Mouse (Mus musculus) gastrocnemius, postnatal 14 days (tissue): ENCODE data around the gene Dck. TPM values are rescaled to one million over a fixed set of nuclear protein-coding genes. Genes with fewer than 3 reads are reported as not detected.
"Not testable (repeated sequence)": the region's sequence is repeated elsewhere in the genome, so short reads cannot be mapped to it uniquely, and the experiment has no call there.

Experiments
- DNase-seq: peaks from one replicate; pipeline ENCODE4 v3.0.0; 2021; ENCODE audit warnings: mixed read lengths
- intact Hi-C: fragments of 180-260 bp; cut with DNase I; formaldehyde crosslinking; loops from one replicate; pipeline ENCODE4 v1.15.1; 2025; ENCODE audit warnings: low total_unique reads
- long read RNA-seq, 2 experiments: library from polyadenylated mRNA; stranded (forward); transcript quantifications; one replicate each; pipeline ENCODE4 v2.0.0; 2021
- total RNA-seq, 2 experiments: library from RNA; stranded (reverse); gene quantifications; 2 replicates each; pipeline ENCODE4 v1.2.3; 2021

Gene Dck
- 1 to 10 TPM; 2.6 to 3.8 TPM for total RNA-seq
- long read RNA-seq, experiment 1, partial matches to known transcripts, result 0 of 1 reads
- long read RNA-seq, experiment 1, other reads (novel, unspliced or antisense), result 1 of 1 reads
- long read RNA-seq, experiment 2, transcript Dck-201 (7 exons, 3,078 nt), result major isoform, 5 of 5 reads
- long read RNA-seq, experiment 2, partial matches to known transcripts, result 0 of 5 reads
- long read RNA-seq, experiment 2, other reads (novel, unspliced or antisense), result 0 of 5 reads

DNA sequence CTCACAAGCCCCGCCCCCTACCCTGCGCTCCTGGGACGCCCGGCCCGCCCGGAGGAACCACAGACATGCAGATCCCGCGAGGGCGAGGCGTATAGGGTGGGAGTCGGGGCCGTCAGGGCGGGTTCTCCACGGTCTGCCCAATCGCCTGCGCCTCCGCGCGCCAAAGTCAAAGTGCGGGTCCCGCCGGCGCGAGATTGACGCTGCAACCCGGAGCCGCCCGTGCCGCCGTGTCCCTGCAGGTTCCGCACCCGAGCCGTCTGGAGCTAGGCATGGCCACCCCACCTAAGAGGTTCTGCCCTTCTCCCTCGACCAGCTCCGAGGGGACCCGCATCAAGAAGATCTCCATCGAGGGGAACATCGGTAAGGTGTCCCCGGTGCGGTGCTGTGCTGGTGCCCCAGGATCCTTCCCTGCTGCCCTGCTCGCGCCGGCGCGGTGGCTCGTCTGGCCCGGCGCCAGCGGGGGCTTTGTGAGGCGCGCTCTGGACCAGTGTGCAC, at the start of gene Dck:
TSS of gene Dck (plus strand) at position 10 of the 495 bp plus-strand sequence.
- DNase-seq, result peak; percentile 100
- intact Hi-C loops, result loop anchor here (10.0 kb wide), 1 partner anchor 80 kb away; no protein-coding TSS in a partner anchor

DNA sequence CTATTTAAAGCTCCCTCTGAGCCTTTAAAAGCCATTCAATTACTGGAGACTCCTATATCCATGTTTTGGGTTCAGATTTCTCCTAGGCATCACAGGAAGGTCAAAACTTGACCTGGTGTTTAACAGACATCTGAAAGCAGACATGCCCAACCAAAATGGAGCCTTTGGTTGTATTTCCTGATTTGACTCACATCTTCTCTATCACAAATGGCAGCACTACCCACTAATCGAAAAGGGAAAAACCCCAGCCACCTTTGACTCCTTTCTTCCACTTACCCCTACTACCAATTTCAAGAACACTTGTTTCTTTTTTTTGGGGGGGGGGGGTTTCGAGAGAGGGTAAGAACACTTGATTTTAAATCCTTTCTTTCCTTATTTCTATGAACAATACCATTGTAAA, 47.8 kb upstream of the Dck start:
- no peak for DNase-seq
- intact Hi-C loops, result no loop called here

DNA sequence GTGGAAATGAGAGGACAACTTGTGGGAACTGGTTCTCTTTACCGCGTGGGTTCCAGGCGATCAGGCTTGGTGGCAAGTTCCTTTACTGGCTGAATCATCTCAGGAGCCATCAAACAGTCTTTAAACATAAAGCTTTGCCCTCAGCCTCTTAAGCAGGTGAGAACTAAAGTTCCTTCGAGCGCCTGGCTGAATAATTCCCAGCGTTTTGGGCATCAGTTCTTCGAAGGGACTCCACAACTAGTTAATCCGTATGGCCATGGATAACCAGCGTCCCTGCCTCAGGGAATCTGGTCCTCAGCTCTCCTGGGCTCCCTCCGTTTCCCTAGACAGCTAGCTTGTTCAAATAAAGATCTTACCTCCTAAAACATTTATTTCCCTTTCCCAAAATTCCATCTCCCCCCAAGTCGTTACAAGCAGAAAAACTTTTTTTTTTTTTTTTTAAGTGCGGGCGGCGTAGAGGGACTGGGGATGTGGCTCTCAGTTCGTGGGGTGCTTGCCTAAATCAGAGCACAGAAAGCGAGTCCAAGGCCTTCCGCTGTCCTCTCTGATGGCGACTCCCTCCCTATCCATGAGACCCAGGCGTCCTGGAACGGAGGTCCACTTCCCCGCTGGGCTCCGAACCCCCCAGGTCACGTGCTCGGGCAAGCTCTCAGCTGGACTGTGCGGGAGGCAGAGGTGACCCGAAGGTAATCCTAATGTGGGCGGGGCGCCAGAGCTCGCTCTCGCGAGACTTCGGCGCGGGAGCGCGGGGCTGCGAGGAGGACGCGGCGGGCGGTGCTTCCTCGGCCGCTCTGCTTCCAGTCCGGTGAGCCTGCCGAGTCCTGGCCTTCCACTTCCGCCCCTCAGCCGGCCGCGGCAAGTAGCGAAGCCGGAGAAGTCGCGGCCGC, 44.4 kb upstream of the Dck start, which contains the start of gene Mob1b:
TSS of gene Mob1b (plus strand) at position 740 of the 887 bp plus-strand sequence.
- DNase-seq, result peak; percentile 99
- intact Hi-C loops, result loop anchor here (5.0 kb wide), 1 partner anchor 43 kb away; the partner anchor contains the start of gene Grsf1

DNA sequence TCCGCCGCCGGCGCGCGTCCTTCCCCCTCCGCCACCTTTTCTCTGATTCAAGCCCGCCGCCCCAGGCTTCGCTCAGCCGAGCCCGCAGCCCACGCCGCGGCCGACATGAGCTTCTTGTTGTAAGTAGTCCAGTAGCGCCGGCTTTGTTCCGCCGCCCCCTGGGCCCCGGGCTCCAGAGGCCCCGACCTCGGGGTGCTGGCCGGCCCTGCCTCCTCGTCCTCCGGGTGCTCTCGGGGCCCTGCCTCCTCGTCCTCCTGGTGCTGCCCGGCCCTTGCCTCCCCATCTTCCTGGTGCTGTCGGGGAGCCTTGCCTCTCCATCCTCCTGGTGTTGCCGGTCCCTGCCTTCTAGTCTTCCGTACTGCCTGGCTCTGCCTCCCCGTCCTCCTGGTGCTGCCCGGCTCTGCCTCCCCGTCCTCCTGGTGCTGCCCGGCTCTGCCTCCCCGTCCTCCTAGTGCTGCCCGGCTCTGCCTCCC, 43.8 kb upstream of the Dck start:
- intact Hi-C loops, result loop anchor here (5.0 kb wide), 1 partner anchor 44 kb away; the partner anchor contains the start of gene Grsf1
- DNase-seq, result no peak

DNA sequence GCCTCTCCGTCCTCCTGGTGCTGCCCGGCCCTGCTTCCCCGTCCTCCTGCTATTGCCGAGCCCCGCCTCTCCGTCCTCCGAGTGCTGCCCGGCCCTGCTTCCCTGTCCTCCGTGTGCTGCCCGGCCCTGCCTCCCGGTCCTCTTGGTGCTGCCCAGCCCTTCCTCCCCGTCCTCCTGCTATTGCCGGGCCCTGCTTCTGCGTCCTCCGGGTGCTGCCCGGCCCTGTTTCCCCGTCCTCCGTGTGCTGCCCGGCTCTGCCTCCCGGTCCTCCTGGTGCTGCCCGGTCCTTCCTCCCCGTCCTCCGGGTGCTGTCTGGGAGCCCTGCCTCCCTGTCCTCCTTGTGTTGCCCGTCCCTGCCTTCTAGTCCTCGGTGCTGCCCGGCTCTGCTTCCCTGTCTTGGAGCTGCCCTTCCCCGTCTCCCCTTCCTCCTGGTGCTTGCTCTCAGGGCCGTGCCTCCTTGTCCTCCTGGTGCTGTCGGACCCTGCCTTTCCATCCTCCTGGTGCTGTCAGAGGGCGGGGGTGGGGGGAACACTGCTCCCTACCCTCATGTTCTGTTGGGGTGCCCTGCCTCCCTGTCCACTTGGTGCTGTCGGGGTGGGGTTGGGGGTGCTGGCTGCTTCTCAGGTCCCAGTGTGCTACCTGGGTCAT, 43.1 kb upstream of the Dck start:
- peak; percentile 41 for DNase-seq
- intact Hi-C loops, result loop anchor here (5.0 kb wide), 1 partner anchor 44 kb away; the partner anchor contains the start of gene Grsf1

DNA sequence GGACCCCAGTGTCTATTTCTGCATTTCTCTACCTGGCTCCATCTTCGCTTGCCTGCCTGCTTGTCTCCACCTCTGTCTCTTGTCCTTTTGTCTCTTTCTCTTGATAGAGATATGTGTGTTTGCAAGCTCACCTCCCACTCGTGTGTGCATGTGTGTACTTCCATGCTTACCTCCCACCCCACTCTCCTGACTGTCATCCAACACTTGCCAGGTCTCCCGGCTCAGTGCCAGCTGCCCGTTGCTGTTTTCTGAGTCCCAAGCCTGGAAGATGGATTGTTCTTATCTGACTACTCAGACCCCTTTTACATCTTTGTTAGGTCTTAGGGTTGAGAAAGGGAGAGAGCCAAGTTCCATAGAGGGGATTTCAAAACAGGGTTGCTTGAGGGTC, 42.6 kb upstream of the Dck start:
- no peak for DNase-seq

DNA sequence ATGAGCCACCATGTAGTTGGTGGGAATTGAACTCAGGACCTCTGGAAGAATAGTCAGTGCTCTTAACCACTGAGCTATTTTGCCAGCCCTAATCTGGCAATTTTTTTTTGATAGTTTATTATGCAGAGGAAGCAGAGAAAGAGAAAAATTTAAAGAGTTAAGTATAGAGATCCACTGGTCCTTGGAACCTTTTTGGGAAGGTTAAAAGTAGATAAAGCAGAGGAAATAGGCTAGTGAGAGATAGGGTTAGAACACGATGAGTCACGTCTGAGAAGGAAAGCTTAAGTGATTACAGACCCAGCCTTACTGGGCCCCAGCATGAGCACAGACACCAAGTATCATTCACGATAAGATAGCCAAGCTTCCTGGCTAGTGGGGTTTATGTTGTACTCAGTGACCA, 40.8 kb upstream of the Dck start:
- no peak for DNase-seq
- intact Hi-C loops, result loop anchor here (5.0 kb wide), 1 partner anchor 47 kb away; the partner anchor contains the start of gene Grsf1

More for the DNA sequence above, 42.6 kb upstream of the Dck start:
- intact Hi-C loops, result loop anchor here (5.0 kb wide), 1 partner anchor 45 kb away; the partner anchor contains the start of gene Grsf1

DNA sequence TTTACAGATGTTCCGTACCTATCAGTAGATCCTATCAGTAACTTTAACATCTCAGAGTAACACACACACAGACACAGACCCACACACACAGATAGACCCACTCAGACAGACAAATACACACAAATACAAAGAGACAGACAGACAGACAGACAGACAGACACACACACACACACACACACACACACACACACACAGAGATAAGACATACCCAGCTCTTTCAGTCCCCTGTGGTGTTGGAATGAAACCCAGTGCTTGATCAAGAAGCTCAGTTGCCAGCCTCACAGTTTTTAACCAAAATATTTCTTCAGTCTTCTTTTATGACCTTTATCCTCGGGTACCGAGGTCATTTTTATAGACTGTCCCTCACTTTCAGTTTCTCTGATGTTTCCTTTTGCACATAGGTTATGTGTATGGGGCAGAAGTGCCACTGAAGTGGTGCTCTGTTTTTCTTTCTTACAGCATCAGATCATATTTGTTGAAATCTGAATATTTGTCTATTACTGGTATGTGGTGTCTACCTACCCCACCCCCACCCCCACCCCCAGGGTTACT, 37.1 kb upstream of the Dck start:
- intact Hi-C loops, result no loop called here

DNA sequence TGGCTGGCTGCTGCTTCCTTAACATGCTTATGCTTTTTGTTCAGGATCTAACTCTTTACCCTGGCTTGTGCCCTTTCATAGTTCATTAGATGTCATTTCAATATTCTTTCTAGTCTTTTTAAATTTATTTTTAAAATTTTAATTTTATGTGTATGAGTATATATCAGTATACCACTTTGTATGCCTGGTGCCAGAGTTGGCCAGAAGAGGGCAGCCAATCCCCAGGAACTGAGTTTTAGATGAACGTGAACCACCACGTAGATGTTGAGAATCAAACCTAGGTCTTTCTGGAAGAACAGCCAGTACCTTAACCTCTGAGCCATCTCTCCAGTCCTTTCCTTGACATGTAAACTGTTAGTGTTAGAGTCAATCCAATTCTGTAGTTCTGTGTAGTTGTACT, 30.0 kb upstream of the Dck start:
- intact Hi-C loops, result no loop called here
- no peak for DNase-seq

More for the DNA sequence above, 37.1 kb upstream of the Dck start:
- DNase-seq, result no peak

DNA sequence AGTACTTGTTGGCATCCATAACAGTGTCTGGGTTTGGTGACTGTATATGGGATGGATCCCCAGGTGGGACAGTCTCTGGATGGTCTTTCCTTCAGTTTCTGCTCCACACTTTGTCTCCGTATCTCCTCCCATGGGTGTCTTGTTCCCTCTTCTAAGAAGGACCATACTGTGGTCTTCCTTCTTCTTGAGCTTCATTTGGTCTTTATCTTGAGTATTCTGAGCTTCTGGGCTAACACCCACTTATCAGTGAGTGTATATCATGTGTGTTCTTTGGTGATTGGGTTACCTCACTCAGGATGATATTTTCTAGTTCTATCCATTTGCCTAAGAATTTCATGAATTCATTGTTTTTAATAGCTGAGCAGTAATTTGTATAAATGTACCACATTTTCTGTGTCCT, 23.7 kb upstream of the Dck start:
- DNase-seq, intact Hi-C loops: not testable (repeated sequence)

DNA sequence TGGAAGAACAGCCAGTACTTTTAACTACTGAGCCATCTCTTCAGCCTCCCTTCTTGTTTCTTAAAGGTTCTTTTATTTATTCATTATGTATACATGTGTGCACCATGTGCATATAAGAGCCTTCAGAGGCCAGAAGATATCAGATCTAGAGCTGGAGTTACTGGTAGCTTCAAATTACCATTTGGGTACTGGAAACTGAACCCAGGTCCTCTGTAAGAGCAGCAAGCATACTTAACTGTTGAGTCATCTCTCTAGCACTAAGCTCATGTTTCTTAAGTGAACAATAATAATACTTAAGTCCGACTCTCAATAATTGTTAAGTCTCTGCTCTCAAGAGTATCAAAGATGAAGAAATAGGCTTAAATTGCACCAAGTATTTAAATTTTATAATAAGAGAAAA, 17.0 kb upstream of the Dck start:
- DNase-seq, result no peak
- intact Hi-C loops, result no loop called here

DNA sequence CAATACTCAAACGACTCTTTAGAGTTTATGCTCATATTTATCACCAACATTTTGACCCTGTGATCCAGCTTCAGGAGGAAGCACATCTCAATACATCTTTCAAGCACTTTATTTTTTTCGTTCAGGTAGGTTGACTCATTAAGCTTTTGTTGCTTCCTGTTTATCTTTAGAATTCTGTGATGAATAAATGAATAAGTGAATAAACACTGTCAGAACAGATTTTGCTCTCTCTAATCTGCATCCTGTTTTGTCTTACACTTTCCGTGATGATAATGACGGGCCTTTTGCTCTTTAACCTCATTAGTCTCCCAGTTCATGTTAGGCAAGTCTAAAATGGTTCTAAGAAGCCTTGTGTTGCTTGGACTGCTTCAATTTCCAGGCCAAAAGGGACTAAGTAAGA, 11.6 kb upstream of the Dck start:
- intact Hi-C loops, result no loop called here
- no peak for DNase-seq

DNA sequence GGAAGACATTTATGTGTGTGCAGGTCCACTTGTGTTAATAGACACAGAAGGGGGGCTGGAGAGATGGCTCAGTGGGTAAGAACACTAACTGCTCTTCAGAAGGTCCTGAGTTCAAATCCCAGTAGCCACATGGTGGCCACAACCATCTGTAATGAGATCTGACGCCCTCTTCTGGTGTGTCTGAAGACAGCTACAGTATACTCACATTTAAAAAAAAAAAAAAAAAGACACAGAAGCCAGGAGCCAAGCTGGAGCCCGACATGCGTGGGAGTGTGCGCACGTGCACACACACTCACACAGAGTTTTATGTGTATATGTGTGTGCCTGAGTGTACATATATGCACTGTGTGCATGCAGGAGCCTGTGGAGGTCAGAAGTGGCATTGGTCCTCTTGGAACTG, 2.2 kb upstream of the Dck start:
- no peak for DNase-seq
- intact Hi-C loops, result loop anchor here (10.0 kb wide), 1 partner anchor 78 kb away; no protein-coding TSS in a partner anchor

DNA sequence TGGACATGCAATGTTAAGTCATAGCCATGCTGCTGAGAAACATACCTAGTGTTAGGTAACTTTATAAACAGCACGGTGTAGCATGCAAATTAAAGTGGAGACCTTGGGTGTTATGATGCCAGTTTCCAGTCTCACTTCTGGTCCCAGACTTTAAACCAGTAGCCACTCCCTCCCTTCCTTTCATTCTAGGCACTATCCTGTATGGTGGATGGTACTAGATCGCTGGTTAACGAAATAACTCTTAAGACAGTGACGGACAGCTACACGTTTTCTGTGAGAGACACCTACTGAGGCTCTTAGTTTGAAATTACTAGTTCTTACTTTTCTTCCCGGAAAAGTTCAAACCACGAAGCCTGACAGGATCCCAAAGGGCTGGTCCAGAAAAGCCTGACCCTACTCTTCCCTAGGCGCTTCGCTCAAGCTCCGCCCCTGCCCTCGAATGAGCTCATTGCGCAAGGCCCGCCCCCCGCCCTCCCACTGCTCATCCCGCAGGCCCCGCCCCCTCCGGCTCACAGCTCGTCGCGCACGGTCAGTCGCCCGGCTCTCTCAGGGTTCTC, 288 bp upstream of the Dck start:
- intact Hi-C loops, result loop anchor here (10.0 kb wide), 1 partner anchor 80 kb away; no protein-coding TSS in a partner anchor
- no peak for DNase-seq

DNA sequence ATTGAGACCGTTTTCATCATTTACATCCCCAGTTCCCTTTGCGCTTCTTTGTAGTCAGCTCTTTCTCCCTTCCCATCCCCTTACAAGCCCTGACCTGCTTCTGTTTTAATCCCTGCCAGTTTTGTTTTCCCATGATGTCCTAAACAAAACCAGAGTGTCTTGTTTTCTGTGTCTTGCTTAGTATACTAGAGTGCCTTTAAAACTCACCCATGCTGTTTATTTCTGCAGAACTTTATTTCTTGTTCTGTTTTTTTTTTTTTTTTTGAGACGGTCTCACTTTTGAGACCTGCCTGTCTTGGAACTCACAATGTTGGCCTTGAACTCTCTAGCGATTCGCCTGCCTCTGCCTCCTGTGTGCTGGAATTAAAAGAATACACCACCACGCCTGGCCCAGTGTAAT, 791 bp downstream of the Dck start:
- intact Hi-C loops, result loop anchor here (10.0 kb wide), 1 partner anchor 81 kb away; no protein-coding TSS in a partner anchor
- no peak for DNase-seq

DNA sequence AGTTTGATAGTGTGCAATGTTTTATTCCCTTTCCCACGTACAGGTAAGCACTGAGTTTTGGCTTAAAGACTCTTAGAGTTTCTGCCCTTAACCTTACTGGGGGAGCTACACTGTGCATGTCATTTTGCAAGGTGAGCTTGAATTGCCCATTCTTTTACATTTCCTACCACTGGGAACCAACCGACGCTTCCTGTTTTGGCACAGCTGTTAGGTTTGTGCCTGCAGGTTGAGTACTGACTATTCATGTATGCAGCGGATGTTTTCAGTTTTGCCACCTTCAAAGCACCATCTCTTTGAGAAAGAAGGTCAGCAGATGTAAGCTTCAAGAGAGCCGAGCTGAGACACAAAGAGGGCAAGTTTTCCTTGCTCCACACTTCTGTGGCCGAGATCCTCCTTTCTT, 1.3 kb downstream of the Dck start:
- DNase-seq, result no peak
- intact Hi-C loops, result loop anchor here (10.0 kb wide), 1 partner anchor 81 kb away; no protein-coding TSS in a partner anchor

DNA sequence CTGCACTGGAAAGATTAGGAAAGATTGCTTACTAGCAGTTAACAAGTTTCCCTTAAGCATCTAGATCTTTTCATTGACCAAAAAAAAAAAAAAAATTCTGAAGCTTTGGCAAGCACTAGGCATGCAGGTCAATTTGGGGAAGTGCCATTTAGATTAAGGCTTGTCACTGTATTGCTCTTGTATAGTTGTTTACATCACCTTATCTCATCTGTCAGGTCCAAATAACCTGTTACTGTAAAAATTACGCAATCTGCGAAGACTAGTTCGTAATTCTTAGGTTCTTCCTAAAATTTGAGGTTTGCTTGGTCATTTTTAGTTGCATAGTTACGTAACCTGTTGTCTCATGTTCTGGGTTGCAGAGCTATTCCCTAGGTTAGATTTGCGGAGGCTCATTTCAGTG, 2.1 kb downstream of the Dck start:
- intact Hi-C loops, result loop anchor here (10.0 kb wide), 1 partner anchor 82 kb away; no protein-coding TSS in a partner anchor
- no peak for DNase-seq

DNA sequence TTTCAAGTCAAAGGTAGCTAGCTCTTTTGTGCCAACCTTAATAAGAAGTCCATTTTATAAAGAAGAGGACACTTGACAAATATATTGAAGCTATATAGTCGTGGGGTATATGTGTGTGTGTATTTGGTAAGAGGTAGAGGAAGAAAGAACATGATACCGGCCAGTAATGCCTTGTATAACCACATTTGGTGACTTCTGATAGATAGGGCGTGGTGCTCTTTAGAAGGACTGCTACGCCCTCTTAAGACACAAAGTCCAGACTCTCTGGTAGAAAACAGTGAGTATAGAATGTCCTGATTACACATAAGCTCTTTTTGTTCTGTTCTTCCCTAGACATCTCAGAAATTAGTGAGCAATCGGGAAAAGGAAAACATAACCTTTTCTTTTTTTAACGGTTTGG, 3.4 kb downstream of the Dck start:
- intact Hi-C loops, result loop anchor here (10.0 kb wide), 1 partner anchor 83 kb away; no protein-coding TSS in a partner anchor
- DNase-seq, result no peak
